Comparison of ENCODE assay signal across 10 mouse cellular contexts in genomic region chr2:153090551-153091165, GRCm38 (mm10). TPM values are rescaled to one million over a fixed set of nuclear protein-coding genes. Genes with fewer than 3 reads are reported as not detected.
DNase-seq lines count a peak whose midpoint lies in the region; ATAC-seq and TF ChIP-seq lines count a peak whose summit lies in the region.
"Had no signal": no experiment of that assay in that cellular context is flagged by ENCODE, and none has a peak within 500 bp of the region (broad histone marks: within the 10 kb centered on the region; RNA-seq: fewer than 3 reads in every experiment).

No protein-coding gene starts in this region.

- no peak overlapping the region for H3K9ac ChIP-seq in lung, postnatal 0 days (replicated peaks; ENCODE audit: low read depth)
- H3K9ac ChIP-seq: embryonic facial prominence, embryonic 13.5 days; neural tube, embryonic 13.5 days had no signal

- H3K4me3 ChIP-seq in lung, adult 2 months (replicated peaks; ENCODE audit: extremely low read depth, low read depth, low read length): no peak overlapping the region
- H3K4me3 ChIP-seq in lung, postnatal 0 days (ENCODE audit: low read depth, low read length): no peak overlapping the region
- no peak overlapping the region for H3K4me3 ChIP-seq in left cerebral cortex, adult 2 months
- H3K4me3 ChIP-seq: embryonic facial prominence, embryonic 13.5 days; neural tube, embryonic 13.5 days had no signal

- no peaks in the 10 kb centered on the region for H3K36me3 ChIP-seq in lung, postnatal 0 days (ENCODE audit: insufficient read depth, low read length)
- H3K36me3 ChIP-seq: embryonic facial prominence, embryonic 13.5 days; neural tube, embryonic 13.5 days had no signal

- 27% methylated on average over 10 of the region's 10 CpGs for WGBS in lung, adult 2 months
- 27% methylated on average over 10 of the region's 10 CpGs for WGBS in lung, postnatal 0 days

- no peak for TF ChIP-seq EP300 in lung, postnatal 0 days (IDR thresholded peaks at IDR 0.05)

- intact Hi-C loops in left cerebral cortex, adult 2 months (cut with DNase I): no loop called here

- no peaks in the 10 kb centered on the region for H3K27me3 ChIP-seq in lung, postnatal 0 days (replicated peaks; ENCODE audit: insufficient read depth, low read length)
- H3K27me3 ChIP-seq: embryonic facial prominence, embryonic 13.5 days; neural tube, embryonic 13.5 days had no signal

- no peak for TF ChIP-seq CTCF in lung, adult 2 months (IDR thresholded peaks at IDR 0.05; ENCODE audit: insufficient read depth, low read length)
- TF ChIP-seq CTCF in lung, postnatal 0 days (IDR thresholded peaks at IDR 0.05): no peak
- no peak for TF ChIP-seq CTCF in left cerebral cortex, adult 2 months (IDR thresholded peaks at IDR 0.05)

- peak; percentile 79 to 81 for DNase-seq in lung, adult 18-20 months
- no peak for DNase-seq in lung, adult 2 months
- peak; percentile 55 for DNase-seq in c-Kit-positive CD71-negative TER-119-negative erythroid progenitor cells, embryonic 14.5 days (ENCODE audit: low read depth)
- peak; percentile 71 for DNase-seq in lung, postnatal 0 days (ENCODE audit: low spot score)
- DNase-seq in spleen, postnatal 36 days (ENCODE audit: low spot score in 2 of 2): peak; percentile 96 to 97
- DNase-seq in left cerebral cortex, adult 2 months (ENCODE audit: extremely low spot score in 1 of 2, low spot score in 2 of 2): no peak
- DNase-seq in thymus, postnatal 4 days: no peak

- peak overlapping the region; percentile 45; the same call in 1 of the 2 replicates for H3K27ac ChIP-seq in lung, postnatal 0 days (ENCODE audit: low read length)
- H3K27ac ChIP-seq in left cerebral cortex, adult 2 months: no peak overlapping the region
- H3K27ac ChIP-seq: embryonic facial prominence, embryonic 13.5 days; neural tube, embryonic 13.5 days had no signal

- no peaks in the 10 kb centered on the region for H3K9me3 ChIP-seq in lung, postnatal 0 days (ENCODE audit: low read length)
- H3K9me3 ChIP-seq: embryonic facial prominence, embryonic 13.5 days; neural tube, embryonic 13.5 days had no signal

- H3K4me2 ChIP-seq in lung, postnatal 0 days (replicated peaks; ENCODE audit: low read depth, low read length): no peak overlapping the region
- H3K4me2 ChIP-seq: embryonic facial prominence, embryonic 13.5 days; neural tube, embryonic 13.5 days had no signal

- ATAC-seq in lung, postnatal 0 days: peak; percentile 83

- no peaks in the 10 kb centered on the region for H3K4me1 ChIP-seq in lung, adult 2 months (ENCODE audit: control insufficient read depth, insufficient read depth, low read length)
- H3K4me1 ChIP-seq in lung, postnatal 0 days (ENCODE audit: insufficient read depth, low read depth, low read length): 0 out of 2 replicates have a peak, but pooled peaks cover 2% of the 10 kb centered on the region
- H3K4me1 ChIP-seq: neural tube, embryonic 13.5 days had no signal

- no peak for TF ChIP-seq POLR2A in lung, adult 2 months (IDR thresholded peaks at IDR 0.05; ENCODE audit: borderline replicate concordance, extremely low read depth, low read depth, low read length)

RNA-seq across cellular contexts. Expression of gene Hck, which starts 17.6 kb away (rescaled TPM):
- 45.0 and 52.8 TPM in 2 replicates for polyA plus RNA-seq in lung, adult 2 months (2012; rRNA removed)
- 37.1 and 59.4 TPM in 2 replicates for polyA plus RNA-seq in lung, postnatal 0 days (2015; fragmentation: Nextera tagmentation; extraction: Ambion mirVana)
- total RNA-seq in left cerebral cortex, adult 2 months (2021): 1 to 10 TPM; 2.0 to 2.1 TPM

RNA-seq across cellular contexts. Expression of gene Ccm2l, which starts 24.9 kb away (rescaled TPM):
- 164 and 177 TPM in 2 replicates for polyA plus RNA-seq in lung, adult 2 months (2012; rRNA removed)
- polyA plus RNA-seq in lung, postnatal 0 days (2015; fragmentation: Nextera tagmentation; extraction: Ambion mirVana): 10.7 and 11.1 TPM in 2 replicates
- 1 to 10 TPM; 5.4 to 6.2 TPM for total RNA-seq in left cerebral cortex, adult 2 months (2021)

RNA-seq across cellular contexts. Expression of gene Xkr7, which starts 59.0 kb away (rescaled TPM):
- 0.03 TPM in 1 of 2 replicates, not detected in the other for polyA plus RNA-seq in lung, adult 2 months (2012; rRNA removed)
- polyA plus RNA-seq in lung, postnatal 0 days (2015; fragmentation: Nextera tagmentation; extraction: Ambion mirVana): not detected in 2 replicates
- total RNA-seq in left cerebral cortex, adult 2 months (2021): 1 to 10 TPM; 5.0 to 5.3 TPM
- polyA plus RNA-seq: embryonic facial prominence, embryonic 13.5 days; heart, postnatal 0 days had no signal

Comparison
In these comparisons a context has a peak if more than half of its experiments do, and no peak if none do; other contexts are left out.
1. DNase-seq: peak in lung, adult 18-20 months (2 of 2), c-Kit-positive CD71-negative TER-119-negative erythroid progenitor cells, embryonic 14.5 days (single experiment), lung, postnatal 0 days (single experiment) and spleen, postnatal 36 days (2 of 2); none in lung, adult 2 months (single experiment), left cerebral cortex, adult 2 months (0 of 2) and thymus, postnatal 4 days (single experiment).
2. RNA of gene Ccm2l, which starts 24.9 kb away (polyA plus RNA-seq): 164 to 177 TPM in lung, adult 2 months; 10.7 to 11.1 TPM in lung, postnatal 0 days; every median in the first group is over 10 times any median in the second.